Mouse (Mus musculus) spleen, adult 2 months (tissue): ENCODE measurements at regions not wholly inside any gene's neighbourhood (a gene's known extent, or its start where the extent isn't known, plus 50 kb on each side); places are given as distances from the start of the nearest gene placed in this dataset.

Source experiments
- DNase-seq, 2 experiments: peaks; one replicate each; pipeline versions ENCODE4 v3.0.0 to v3.0.0-alpha.2; 2012 to 2021; ENCODE audit warnings: low spot score in 2 of 2, low read depth in 1 of 2
- H3K27ac ChIP-seq: fragments of 200-500 bp; 2 replicates; pipeline ENCODE4 v1.5.1; 2012; ENCODE audit warnings: low read length, inconsistent platforms; ENCODE audit not compliant: insufficient read depth
- H3K27me3 ChIP-seq: fragments of 200-500 bp; 2 replicates; pipeline ENCODE4 v1.6.1; 2012; ENCODE audit warnings: mild to moderate bottlenecking, moderate library complexity, low read length, inconsistent platforms; ENCODE audit not compliant: control insufficient read depth, insufficient read depth
- H3K36me3 ChIP-seq: fragments of 200-500 bp; 2 replicates; pipeline ENCODE4 v1.6.1; 2012; ENCODE audit warnings: mild to moderate bottlenecking, low read length, inconsistent platforms; ENCODE audit not compliant: control insufficient read depth, insufficient read depth
- H3K4me1 ChIP-seq: fragments of 200-500 bp; 2 replicates; pipeline ENCODE4 v1.6.1; 2011; ENCODE audit warnings: inconsistent platforms; ENCODE audit not compliant: control insufficient read depth, insufficient read depth, insufficient read length
- H3K4me3 ChIP-seq: fragments of 200-500 bp; 2 replicates; pipeline ENCODE4 v1.5.1; 2011; ENCODE audit warnings: mild to moderate bottlenecking, inconsistent platforms; ENCODE audit not compliant: insufficient read depth, insufficient read length; ENCODE audit errors: extremely low read depth
- CTCF ChIP-seq: fragments of 200-500 bp; IDR thresholded peaks from 2 replicates; pipeline ENCODE4 v1.5.1; 2011; ENCODE audit warnings: mild to moderate bottlenecking, inconsistent platforms; ENCODE audit not compliant: insufficient read depth, insufficient read length, insufficient replicate concordance; ENCODE audit errors: extremely low read depth
- POLR2A ChIP-seq: fragments of 200-500 bp; IDR thresholded peaks from 2 replicates; pipeline ENCODE4 v1.6.1; 2011; ENCODE audit warnings: low read depth, low read length, inconsistent platforms
- WGBS: fragments of 180-500 bp; shearing (Covaris S2); methylation state at CpG from one replicate; pipeline ENCODE4 v1.1.7; 2018; 5-methylcytosine and 5-hydroxymethylcytosine counted together

GRCm38 (mm10) chr3:58089344-58090139, 241.7 kb upstream of the Pfn2 start:
- no peaks in the 10 kb centered on the region for H3K36me3 ChIP-seq
- H3K4me1 ChIP-seq: no peaks in the 10 kb centered on the region
- 88% methylated on average over 24 of the region's 24 CpGs for WGBS
- no peak for TF ChIP-seq CTCF
- TF ChIP-seq POLR2A: no peak
- H3K27ac ChIP-seq: no peak overlapping the region
- no peak for DNase-seq
- no peaks in the 10 kb centered on the region for H3K27me3 ChIP-seq
- no peak overlapping the region for H3K4me3 ChIP-seq

- Histone ChIP-seq H3K4me3 (no peak overlapping the region), H3K4me1 (no peaks in the 10 kb centered on the region), H3K36me3 (no peaks in the 10 kb centered on the region), H3K27me3 (no peaks in the 10 kb centered on the region), H3K27ac (no peak overlapping the region)
- WGBS: 84% methylated on average over 8 of the region's 8 CpGs
- no peak for TF ChIP-seq CTCF
- no peak for TF ChIP-seq POLR2A
- no peak for DNase-seq
These were observed 242.5 kb upstream of the Pfn2 start for GRCm38 (mm10) chr3:58090396-58090795.

- no peaks in the 10 kb centered on the region for H3K36me3 ChIP-seq
- WGBS: 85% methylated on average over 6 of the region's 6 CpGs
These were observed 243.7 kb upstream of the Pfn2 start for GRCm38 (mm10) chr3:58091466-58092176.

GRCm38 (mm10) chr3:58110911-58111476, 263.1 kb upstream of the Pfn2 start:
- H3K4me3 ChIP-seq: no peak overlapping the region
- no peaks in the 10 kb centered on the region for H3K36me3 ChIP-seq
- DNase-seq: no peak
- no peak overlapping the region for H3K27ac ChIP-seq
- no peaks in the 10 kb centered on the region for H3K4me1 ChIP-seq
- no peak for TF ChIP-seq CTCF
- no peak for TF ChIP-seq POLR2A
- H3K27me3 ChIP-seq: no peaks in the 10 kb centered on the region
- 90% methylated on average over 5 of the region's 5 CpGs for WGBS

More at GRCm38 (mm10) chr3:58091466-58092176, 243.7 kb upstream of the Pfn2 start:
- no peak overlapping the region for H3K4me3 ChIP-seq
- H3K4me1 ChIP-seq: no peaks in the 10 kb centered on the region
- TF ChIP-seq POLR2A (no peak), CTCF (no peak)
- H3K27me3 ChIP-seq: no peaks in the 10 kb centered on the region
- DNase-seq: no peak
- no peak overlapping the region for H3K27ac ChIP-seq

GRCm38 (mm10) chr3:58112431-58112856, 264.6 kb upstream of the Pfn2 start:
- Histone ChIP-seq H3K36me3 (no peaks in the 10 kb centered on the region), H3K27me3 (no peaks in the 10 kb centered on the region), H3K27ac (no peak overlapping the region), H3K4me1 (no peaks in the 10 kb centered on the region), H3K4me3 (no peak overlapping the region)
- TF ChIP-seq CTCF (no peak), POLR2A (no peak)
- no peak for DNase-seq
- WGBS: 79% methylated on average over 7 of the region's 7 CpGs

GRCm38 (mm10) chr3:58113941-58114340, 266.1 kb upstream of the Pfn2 start:
- WGBS: 95% methylated on average over 7 of the region's 7 CpGs
- H3K27ac ChIP-seq: no peak overlapping the region
- no peaks in the 10 kb centered on the region for H3K36me3 ChIP-seq
- no peak overlapping the region for H3K4me3 ChIP-seq
- no peak for DNase-seq
- no peaks in the 10 kb centered on the region for H3K4me1 ChIP-seq
- H3K27me3 ChIP-seq: no peaks in the 10 kb centered on the region
- TF ChIP-seq POLR2A: no peak
- no peak for TF ChIP-seq CTCF
